Mouse (Mus musculus) stomach, embryonic 15.5 days (tissue): ENCODE data around the gene Fblim1. TPM values are rescaled to one million over a fixed set of nuclear protein-coding genes. Genes with fewer than 3 reads are reported as not detected.

Experiments used
- ATAC-seq: fragments of 200-750 bp; cut with Nextera tagmentation; 2 replicates; pipeline ENCODE4 v1.8.0; 2017; ENCODE audit warnings: low read depth, moderate number of reproducible peaks, moderate TSS enrichment; ENCODE audit not compliant: insufficient read depth, low FRiP score
- H3K27ac ChIP-seq: fragments of 300-500 bp; sonication (generic); 2 replicates; pipeline ENCODE4 v1.5.1; 2015; ENCODE audit warnings: mild to moderate bottlenecking, inconsistent platforms
- H3K27me3 ChIP-seq: fragments of 300-500 bp; sonication (generic); replicated peaks from 2 replicates; pipeline ENCODE4 v1.6.1; 2015; ENCODE audit warnings: inconsistent platforms
- H3K36me3 ChIP-seq: fragments of 300-500 bp; sonication (generic); 2 replicates; pipeline ENCODE4 v1.6.1; 2015; ENCODE audit warnings: inconsistent platforms
- H3K4me1 ChIP-seq: fragments of 300-500 bp; sonication (generic); 2 replicates; pipeline ENCODE4 v1.6.1; 2015; ENCODE audit warnings: inconsistent platforms
- H3K4me2 ChIP-seq: fragments of 300-500 bp; sonication (generic); 2 replicates; pipeline ENCODE4 v1.6.1; 2015; ENCODE audit warnings: mild to moderate bottlenecking, inconsistent platforms
- H3K4me3 ChIP-seq: fragments of 300-500 bp; sonication (generic); replicated peaks from 2 replicates; pipeline ENCODE4 v1.5.1; 2015; ENCODE audit warnings: inconsistent platforms
- H3K9ac ChIP-seq: fragments of 300-500 bp; sonication (generic); 2 replicates; pipeline ENCODE4 v1.6.1; 2015; ENCODE audit warnings: inconsistent platforms
- H3K9me3 ChIP-seq: fragments of 300-500 bp; sonication (generic); 2 replicates; pipeline ENCODE4 v1.6.1; 2016; ENCODE audit warnings: inconsistent platforms
- WGBS: fragments of 180-500 bp; shearing (Covaris S2); methylation state at CpG from one replicate; pipeline ENCODE4 v1.1.7; 2015; 5-methylcytosine and 5-hydroxymethylcytosine counted together
- polyA plus RNA-seq: library from polyadenylated mRNA; unstranded; fragments of >200 nt; fragmentation: Nextera tagmentation; extraction: Ambion mirVana; gene quantifications from 2 replicates; pipeline ENCODE4 v1.2.1, GENCODE M21; 2015

Gene Fblim1
- polyA plus RNA-seq, 1 experiment from 2014 or later: 71.1 TPM

GRCm38 (mm10) chr4:141526936-141527650 is 78.8 kb downstream of the Fblim1 start:
- Histone ChIP-seq H3K4me2 (no peak overlapping the region), H3K4me1 (peaks cover 8% of the 10 kb centered on the region; the same call in 1 of the 2 replicates), H3K9ac (no peak overlapping the region), H3K36me3 (peaks cover under 1% of the 10 kb centered on the region; the same call in 1 of the 2 replicates), H3K27ac (no peak overlapping the region), H3K9me3 (no peaks in the 10 kb centered on the region), H3K4me3 (no peak overlapping the region), H3K27me3 (no peaks in the 10 kb centered on the region)
- 71% methylated on average over 7 of the region's 7 CpGs for WGBS
- no peak for ATAC-seq

Other genes starting within 250 kb of the Fblim1 start
- 2.8 and 3.9 TPM in 2 replicates for gene Fam131c, start 237.9 kb downstream of the Fblim1 start, polyA plus RNA-seq
- gene Clcnka, start 207.4 kb downstream of the Fblim1 start, polyA plus RNA-seq: 0.21 and 0.35 TPM in 2 replicates
- 0.14 TPM in 1 of 2 replicates, not detected in the other for gene Clcnkb, start 190.1 kb downstream of the Fblim1 start, polyA plus RNA-seq
- gene Hspb7, start 185.3 kb downstream of the Fblim1 start, polyA plus RNA-seq: 2.4 and 2.8 TPM in 2 replicates
- not detected in 2 replicates for gene Srarp, start 170.0 kb downstream of the Fblim1 start, polyA plus RNA-seq
- 27.5 and 30.9 TPM in 2 replicates for gene Zbtb17, start 161.4 kb downstream of the Fblim1 start, polyA plus RNA-seq
- gene Spen, start 67.5 kb downstream of the Fblim1 start, polyA plus RNA-seq: 8.4 and 10.4 TPM in 2 replicates
- gene Tmem82, start 12.5 kb upstream of the Fblim1 start, polyA plus RNA-seq: 4.0 and 6.1 TPM in 2 replicates
- gene Slc25a34, start 17.7 kb upstream of the Fblim1 start, polyA plus RNA-seq: 0.71 and 0.76 TPM in 2 replicates
- 6.2 and 6.9 TPM in 2 replicates for gene Plekhm2, start 58.8 kb upstream of the Fblim1 start, polyA plus RNA-seq
- gene Rsc1a1, start 79.5 kb upstream of the Fblim1 start, polyA plus RNA-seq: 1.0 TPM in 1 of 2 replicates, not detected in the other
- 23.2 and 23.3 TPM in 2 replicates for gene Ddi2, start 117.3 kb upstream of the Fblim1 start, polyA plus RNA-seq
- 7.0 and 10.0 TPM in 2 replicates for gene Agmat, start 140.6 kb upstream of the Fblim1 start, polyA plus RNA-seq
- 3.9 and 4.6 TPM in 2 replicates for gene Dnajc16, start 184.8 kb upstream of the Fblim1 start, polyA plus RNA-seq
- gene Casp9, start 187.5 kb upstream of the Fblim1 start, polyA plus RNA-seq: 21.2 and 23.4 TPM in 2 replicates
- gene Cela2a, start 220.1 kb upstream of the Fblim1 start, polyA plus RNA-seq: 475 and 519 TPM in 2 replicates
- gene Ctrc, start 240.3 kb upstream of the Fblim1 start, polyA plus RNA-seq: 0.42 and 0.79 TPM in 2 replicates